Mouse (Mus musculus): Measurements from ENCODE around the gene Cobl. TPM values are rescaled to one million over a fixed set of nuclear protein-coding genes. Genes with fewer than 3 reads are reported as not detected.

The Cobl gene
- total and polyA plus RNA-seq, 2 experiments from 2014 or later: 17.2 to 24.5 TPM

DNA sequence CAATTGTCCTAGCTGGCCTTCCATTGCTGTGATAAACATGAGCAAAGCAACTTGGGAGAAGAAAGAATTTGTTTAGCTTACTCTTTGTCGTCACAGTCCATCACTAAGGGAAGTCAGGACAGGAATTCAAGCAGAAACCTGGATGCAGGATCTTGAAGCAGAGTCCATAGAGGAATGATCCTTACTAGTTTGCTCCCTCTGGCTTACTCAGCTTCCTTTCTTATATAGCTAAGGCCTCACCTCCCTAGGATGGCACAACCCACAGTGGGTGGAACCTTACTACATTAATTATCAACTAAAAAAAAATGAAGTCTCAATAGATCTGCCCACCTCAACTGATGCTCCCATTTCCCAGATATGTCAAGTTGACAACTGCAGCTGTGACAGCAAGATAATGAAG is 52.8 kb downstream of the Cobl start:
- no peak for DNase-seq (ENCODE audit: low spot score)
- Histone ChIP-seq H3K9me3 (ENCODE audit: low read length) (no peaks in the 10 kb centered on the region), H3K36me3 (ENCODE audit: insufficient read depth, low read length) (no peaks in the 10 kb centered on the region), H3K9ac (replicated peaks; ENCODE audit: low read length, poor library complexity, severe bottlenecking) (no peak overlapping the region), H3K27me3 (ENCODE audit: insufficient read depth, low read length) (no peaks in the 10 kb centered on the region), H3K4me2 (ENCODE audit: low read depth, low read length, poor library complexity, severe bottlenecking) (no peak overlapping the region), H3K27ac (ENCODE audit: low read depth, low read length) (no peak overlapping the region), H3K4me1 (ENCODE audit: insufficient read depth, low read length) (peaks cover 2% of the 10 kb centered on the region), H3K4me3 (ENCODE audit: low read depth, low read length) (no peak overlapping the region)
- WGBS: 75% methylated on average over 1 of the region's 1 CpGs
- no peak for TF ChIP-seq CTCF (IDR thresholded peaks at IDR 0.05)
- ATAC-seq (ENCODE audit: low FRiP score): no peak

DNA sequence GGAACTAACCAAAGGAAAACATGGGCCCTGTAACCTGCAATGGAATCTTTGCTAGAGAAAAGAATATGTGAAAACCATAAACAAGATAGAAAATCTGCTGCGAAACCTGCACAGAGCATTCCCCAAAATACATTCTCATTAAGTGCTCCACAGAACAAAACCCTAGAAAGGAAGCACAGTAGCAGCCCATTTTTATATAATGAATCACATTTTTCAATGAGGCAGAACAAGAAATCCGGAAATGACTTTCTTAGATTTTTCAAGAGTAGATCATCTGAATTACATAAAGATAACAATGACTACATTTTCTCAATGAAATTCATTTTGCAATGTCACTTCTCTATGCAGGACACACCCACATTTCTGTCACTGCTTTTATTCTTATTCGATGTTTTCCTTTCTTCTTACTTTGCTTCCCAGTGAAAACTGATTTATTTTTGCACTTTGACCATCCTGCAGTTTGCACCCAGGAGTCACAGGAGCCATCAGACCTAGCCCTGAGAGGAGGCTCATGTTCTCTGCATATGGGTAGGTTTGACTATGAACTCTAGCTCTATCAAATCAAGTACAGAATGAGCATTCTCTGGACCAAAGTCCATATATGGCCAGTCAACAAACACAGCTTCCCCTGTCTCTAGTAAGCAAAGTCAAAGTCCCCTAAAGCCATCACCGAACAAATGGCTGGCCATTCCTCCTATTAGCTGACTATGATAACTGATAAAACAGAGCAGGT is 53.5 kb downstream of the Cobl start:
- no peak for DNase-seq (ENCODE audit: low spot score)
- H3K9ac ChIP-seq (replicated peaks; ENCODE audit: low read length, poor library complexity, severe bottlenecking): no peak overlapping the region
- H3K4me2 ChIP-seq (ENCODE audit: low read depth, low read length, poor library complexity, severe bottlenecking): no peak overlapping the region
- no peaks in the 10 kb centered on the region for H3K9me3 ChIP-seq (ENCODE audit: low read length)
- H3K4me1 ChIP-seq (ENCODE audit: insufficient read depth, low read length): peaks cover under 1% of the 10 kb centered on the region
- TF ChIP-seq CTCF (IDR thresholded peaks at IDR 0.05): no peak
- H3K27me3 ChIP-seq (ENCODE audit: insufficient read depth, low read length): no peaks in the 10 kb centered on the region
- no peak for ATAC-seq (ENCODE audit: low FRiP score)
- WGBS: 91% methylated on average over 4 of the region's 4 CpGs
- H3K27ac ChIP-seq (ENCODE audit: low read depth, low read length): no peak overlapping the region
- no peaks in the 10 kb centered on the region for H3K36me3 ChIP-seq (ENCODE audit: insufficient read depth, low read length)
- H3K4me3 ChIP-seq (ENCODE audit: low read depth, low read length): no peak overlapping the region

DNA sequence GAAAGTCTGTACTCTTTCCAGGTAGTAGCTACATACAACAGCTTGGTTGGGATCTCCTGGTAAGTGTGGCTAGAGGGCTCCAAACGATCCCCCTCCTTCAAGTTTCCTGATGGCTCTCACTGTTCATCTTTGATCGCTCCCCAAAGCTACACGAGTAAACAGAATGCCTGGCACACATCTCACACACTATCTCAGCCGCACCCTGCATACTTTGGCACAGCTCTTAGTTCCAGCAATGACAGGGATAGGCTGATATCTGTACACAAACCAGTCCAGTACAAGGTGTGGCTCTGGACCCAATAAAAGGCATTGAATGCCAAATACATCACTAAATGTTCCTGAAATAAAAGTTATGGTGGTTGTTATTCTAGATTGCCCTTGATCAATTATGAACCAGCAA is 55.3 kb downstream of the Cobl start:
- no peak for DNase-seq (ENCODE audit: low spot score)
- Histone ChIP-seq H3K4me2 (ENCODE audit: low read depth, low read length, poor library complexity, severe bottlenecking) (no peak overlapping the region), H3K4me3 (ENCODE audit: low read depth, low read length) (no peak overlapping the region), H3K9me3 (ENCODE audit: low read length) (no peaks in the 10 kb centered on the region), H3K27ac (ENCODE audit: low read depth, low read length) (no peak overlapping the region), H3K36me3 (ENCODE audit: insufficient read depth, low read length) (no peaks in the 10 kb centered on the region), H3K4me1 (ENCODE audit: insufficient read depth, low read length) (no peaks in the 10 kb centered on the region), H3K27me3 (ENCODE audit: insufficient read depth, low read length) (no peaks in the 10 kb centered on the region), H3K9ac (replicated peaks; ENCODE audit: low read length, poor library complexity, severe bottlenecking) (no peak overlapping the region)
- no peak for TF ChIP-seq CTCF (IDR thresholded peaks at IDR 0.05)
- WGBS: 78% methylated on average over 4 of the region's 4 CpGs
- no peak for ATAC-seq (ENCODE audit: low FRiP score)

GRCm38 (mm10) chr11:12407834-12408233 is 56.9 kb downstream of the Cobl start:
- Histone ChIP-seq H3K36me3 (ENCODE audit: insufficient read depth, low read length) (no peaks in the 10 kb centered on the region), H3K4me3 (ENCODE audit: low read depth, low read length) (no peak overlapping the region), H3K27me3 (ENCODE audit: insufficient read depth, low read length) (no peaks in the 10 kb centered on the region), H3K9ac (replicated peaks; ENCODE audit: low read length, poor library complexity, severe bottlenecking) (no peak overlapping the region), H3K27ac (ENCODE audit: low read depth, low read length) (no peak overlapping the region), H3K4me2 (ENCODE audit: low read depth, low read length, poor library complexity, severe bottlenecking) (no peak overlapping the region), H3K4me1 (ENCODE audit: insufficient read depth, low read length) (no peaks in the 10 kb centered on the region), H3K9me3 (ENCODE audit: low read length) (no peaks in the 10 kb centered on the region)
- WGBS: 92% methylated on average over 6 of the region's 6 CpGs
- DNase-seq (ENCODE audit: low spot score) (no peak), ATAC-seq (ENCODE audit: low FRiP score) (no peak)
- TF ChIP-seq CTCF (IDR thresholded peaks at IDR 0.05): no peak

GRCm38 (mm10) chr11:12399903-12400302 is 64.9 kb downstream of the Cobl start:
- H3K4me2 ChIP-seq (ENCODE audit: low read depth, low read length, poor library complexity, severe bottlenecking): no peak overlapping the region
- 98% methylated on average over 2 of the region's 2 CpGs for WGBS
- H3K4me3 ChIP-seq (ENCODE audit: low read depth, low read length): no peak overlapping the region

DNA sequence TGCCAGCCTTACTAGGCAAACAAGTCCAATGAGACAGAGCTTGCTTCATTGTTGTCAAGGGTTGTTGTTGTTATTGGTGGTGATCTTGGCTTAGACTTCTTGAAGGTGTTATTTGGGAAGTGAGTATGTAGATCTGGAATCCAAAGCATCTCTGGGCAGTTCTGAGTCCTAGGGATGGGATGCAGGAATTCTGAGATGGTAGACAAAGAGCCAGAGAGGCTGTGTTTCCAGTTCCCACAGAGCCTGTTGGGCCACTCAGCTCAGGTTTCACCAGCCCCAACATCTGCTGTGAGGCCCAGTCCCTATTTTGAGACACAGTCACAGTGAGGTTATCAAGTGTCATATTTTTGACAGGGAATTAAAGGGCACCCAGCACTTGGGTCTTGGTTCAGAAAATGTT is 68.6 kb downstream of the Cobl start:
- H3K9ac ChIP-seq (replicated peaks; ENCODE audit: low read length, poor library complexity, severe bottlenecking): no peak overlapping the region
- no peaks in the 10 kb centered on the region for H3K4me1 ChIP-seq (ENCODE audit: insufficient read depth, low read length)
- DNase-seq (ENCODE audit: low spot score) (no peak), ATAC-seq (ENCODE audit: low FRiP score) (no peak)
- H3K27ac ChIP-seq (ENCODE audit: low read depth, low read length): no peak overlapping the region
- H3K36me3 ChIP-seq (ENCODE audit: insufficient read depth, low read length): no peaks in the 10 kb centered on the region
- TF ChIP-seq CTCF (IDR thresholded peaks at IDR 0.05): no peak
- H3K27me3 ChIP-seq (ENCODE audit: insufficient read depth, low read length): no peaks in the 10 kb centered on the region
- no peak overlapping the region for H3K4me3 ChIP-seq (ENCODE audit: low read depth, low read length)
- H3K4me2 ChIP-seq (ENCODE audit: low read depth, low read length, poor library complexity, severe bottlenecking): no peak overlapping the region
- no peaks in the 10 kb centered on the region for H3K9me3 ChIP-seq (ENCODE audit: low read length)

More at GRCm38 (mm10) chr11:12399903-12400302, 64.9 kb downstream of the Cobl start:
- H3K36me3 ChIP-seq (ENCODE audit: insufficient read depth, low read length): no peaks in the 10 kb centered on the region
- H3K27me3 ChIP-seq (ENCODE audit: insufficient read depth, low read length): no peaks in the 10 kb centered on the region
- H3K9ac ChIP-seq (replicated peaks; ENCODE audit: low read length, poor library complexity, severe bottlenecking): no peak overlapping the region
- H3K27ac ChIP-seq (ENCODE audit: low read depth, low read length): no peak overlapping the region
- no peak for TF ChIP-seq CTCF (IDR thresholded peaks at IDR 0.05)
- H3K4me1 ChIP-seq (ENCODE audit: insufficient read depth, low read length): no peaks in the 10 kb centered on the region
- no peaks in the 10 kb centered on the region for H3K9me3 ChIP-seq (ENCODE audit: low read length)
- ATAC-seq (ENCODE audit: low FRiP score): no peak
- DNase-seq (ENCODE audit: low spot score): no peak

Data from midbrain, postnatal 0 days (tissue).